Mouse (Mus musculus): Measurements from ENCODE around the gene Trnau1ap.
"Not testable (repeated sequence)": the region's sequence is repeated elsewhere in the genome, so short reads cannot be mapped to it uniquely, and the experiment has no call there.

Trnau1ap gene

GRCm38 (mm10) chr4:132344403-132345134 lies 15.2 kb upstream of the Trnau1ap start:
- no peak for DNase-seq (ENCODE audit: low spot score in 2 of 2)

GRCm38 (mm10) chr4:132341451-132341850 lies 12.1 kb upstream of the Trnau1ap start:
- no peak for DNase-seq (ENCODE audit: low spot score in 2 of 2)

GRCm38 (mm10) chr4:132338943-132339342 lies 9.6 kb upstream of the Trnau1ap start:
- no peak for DNase-seq (ENCODE audit: low spot score in 2 of 2)

GRCm38 (mm10) chr4:132332880-132333279 lies 3.5 kb upstream of the Trnau1ap start:
- DNase-seq (ENCODE audit: low spot score in 2 of 2): no peak

GRCm38 (mm10) chr4:132331960-132332359 lies 2.6 kb upstream of the Trnau1ap start:
- DNase-seq (ENCODE audit: low spot score in 2 of 2): no peak

GRCm38 (mm10) chr4:132329835-132330354 lies 557 bp upstream of the Trnau1ap start:
- no peak for DNase-seq (ENCODE audit: low spot score in 2 of 2)

GRCm38 (mm10) chr4:132328391-132328982 lies 851 bp downstream of the Trnau1ap start:
- no peak for DNase-seq (ENCODE audit: low spot score in 2 of 2)

- DNase-seq (ENCODE audit: low spot score in 2 of 2): no peak
Measured at GRCm38 (mm10) chr4:132326481-132326880, 2.9 kb downstream of the Trnau1ap start.

- no peak for DNase-seq (ENCODE audit: low spot score in 2 of 2)
Measured at GRCm38 (mm10) chr4:132315711-132316110, 13.6 kb downstream of the Trnau1ap start.

- DNase-seq (ENCODE audit: low spot score in 2 of 2): no peak
Measured at GRCm38 (mm10) chr4:132312627-132313026, 16.7 kb downstream of the Trnau1ap start.

- DNase-seq (ENCODE audit: low spot score in 2 of 2): no peak
Measured at GRCm38 (mm10) chr4:132311801-132312200, 17.5 kb downstream of the Trnau1ap start.

GRCm38 (mm10) chr4:132311209-132311608 lies 18.1 kb downstream of the Trnau1ap start:
- no peak for DNase-seq (ENCODE audit: low spot score in 2 of 2)

GRCm38 (mm10) chr4:132309849-132310472 lies 19.4 kb downstream of the Trnau1ap start:
- no peak for DNase-seq (ENCODE audit: low spot score in 2 of 2)

GRCm38 (mm10) chr4:132309140-132309848 lies 20.0 kb downstream of the Trnau1ap start:
- no peak for DNase-seq (ENCODE audit: low spot score in 2 of 2)

GRCm38 (mm10) chr4:132308437-132309139 lies 20.8 kb downstream of the Trnau1ap start:
- peak; percentile 84 to 89 for DNase-seq (ENCODE audit: low spot score in 2 of 2)

GRCm38 (mm10) chr4:132306004-132306403 lies 23.3 kb downstream of the Trnau1ap start:
- DNase-seq (ENCODE audit: low spot score in 2 of 2): no peak

GRCm38 (mm10) chr4:132305276-132305675 lies 24.1 kb downstream of the Trnau1ap start:
- no peak for DNase-seq (ENCODE audit: low spot score in 2 of 2)

- not testable (repeated sequence) for DNase-seq (ENCODE audit: low spot score in 2 of 2)
Measured at GRCm38 (mm10) chr4:132303484-132303883, 25.9 kb downstream of the Trnau1ap start.

GRCm38 (mm10) chr4:132302939-132303479 lies 26.3 kb downstream of the Trnau1ap start, which contains the start of gene Rab42:
Gene Rab42, minus strand, starts transcription at chr4:132303385.
- DNase-seq (ENCODE audit: low spot score in 2 of 2): peak; percentile 52 to 72

GRCm38 (mm10) chr4:132301965-132302938 lies 27.1 kb downstream of the Trnau1ap start:
- DNase-seq (ENCODE audit: low spot score in 2 of 2): peak in 1 of 2 experiments; percentile 52

Data from urinary bladder, postnatal 4 days (tissue).